Mouse (Mus musculus): ENCODE measurements at regions not wholly inside any gene's neighbourhood (a gene's known extent, or its start where the extent isn't known, plus 50 kb on each side); places are given as distances from the start of the nearest gene placed in this dataset.
A peak's percentile ranks its signal among the peaks of the same experiment; 100 is the strongest.

DNA sequence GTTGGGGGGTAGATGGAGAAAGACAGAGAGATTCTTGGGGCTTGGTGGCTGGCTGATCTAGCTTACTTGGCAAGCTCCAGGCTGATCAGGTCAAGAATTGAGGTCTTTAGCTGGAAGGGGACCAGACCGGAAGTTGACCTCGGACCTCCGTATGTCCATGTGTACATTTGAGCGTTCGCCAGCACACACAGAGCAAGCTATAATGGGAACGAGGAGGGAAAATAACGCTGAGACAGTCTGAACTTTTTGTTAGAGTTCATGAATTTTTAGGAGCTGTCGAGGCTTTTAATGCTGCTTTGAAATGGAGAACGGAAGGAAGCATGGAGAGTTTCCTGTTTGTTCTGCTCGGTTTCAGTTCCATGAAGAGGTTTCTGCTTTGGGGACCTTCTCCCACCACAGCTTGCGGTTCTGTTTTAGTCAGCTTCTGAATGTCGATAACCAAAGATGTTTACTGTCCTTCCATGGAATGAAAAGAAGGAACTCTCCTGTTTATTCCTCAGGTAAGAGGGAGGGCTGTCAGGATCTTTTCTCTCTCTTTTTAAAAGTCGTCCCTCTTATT lies 226.0 kb upstream of the Pkn2 start:
- DNase-seq: no peak
- intact Hi-C loops (cut with DNase I): no loop called here

DNA sequence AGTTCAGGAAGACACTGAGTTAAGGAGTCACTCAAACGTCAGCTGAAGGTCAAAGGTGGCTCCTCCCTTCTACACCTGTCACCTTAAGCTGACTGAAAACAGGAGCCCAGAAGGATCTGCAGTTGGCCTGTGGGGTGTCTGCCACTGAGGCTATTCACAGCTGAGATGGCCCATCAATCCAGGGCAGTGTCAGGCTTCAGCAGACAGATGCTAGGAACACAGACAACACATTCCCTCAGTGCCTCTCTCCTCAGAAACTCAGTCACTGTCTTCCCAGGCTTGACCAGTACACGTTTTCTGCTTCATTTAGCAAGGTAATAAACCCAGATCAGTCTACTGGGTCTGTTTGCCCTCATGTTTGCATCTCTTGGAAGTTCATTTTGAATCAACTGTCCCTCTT lies 222.9 kb upstream of the Pkn2 start:
- intact Hi-C loops (cut with DNase I): no loop called here
- no peak for DNase-seq

DNA sequence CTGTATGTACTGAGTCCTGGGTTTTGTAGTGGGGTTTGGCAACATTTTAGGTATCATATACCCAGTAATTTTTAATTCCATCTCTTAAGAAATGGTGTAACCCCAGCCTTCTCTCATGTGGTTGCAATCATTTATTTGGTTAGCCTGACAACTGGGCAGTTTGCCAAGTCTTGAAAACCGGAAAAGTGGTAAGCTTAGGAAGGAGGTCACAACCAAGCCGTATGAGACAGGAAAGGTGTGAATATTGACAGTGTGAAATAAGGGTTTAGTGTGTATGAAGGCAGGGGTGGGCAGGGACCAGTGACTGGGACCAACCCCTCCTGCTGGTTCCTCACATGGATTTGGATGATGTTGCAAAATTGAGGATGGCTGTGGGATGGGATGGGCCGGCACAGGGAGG lies 221.5 kb upstream of the Pkn2 start:
- intact Hi-C loops (cut with DNase I): no loop called here
- DNase-seq: peak in 1 of 2 experiments; percentile 30

DNA sequence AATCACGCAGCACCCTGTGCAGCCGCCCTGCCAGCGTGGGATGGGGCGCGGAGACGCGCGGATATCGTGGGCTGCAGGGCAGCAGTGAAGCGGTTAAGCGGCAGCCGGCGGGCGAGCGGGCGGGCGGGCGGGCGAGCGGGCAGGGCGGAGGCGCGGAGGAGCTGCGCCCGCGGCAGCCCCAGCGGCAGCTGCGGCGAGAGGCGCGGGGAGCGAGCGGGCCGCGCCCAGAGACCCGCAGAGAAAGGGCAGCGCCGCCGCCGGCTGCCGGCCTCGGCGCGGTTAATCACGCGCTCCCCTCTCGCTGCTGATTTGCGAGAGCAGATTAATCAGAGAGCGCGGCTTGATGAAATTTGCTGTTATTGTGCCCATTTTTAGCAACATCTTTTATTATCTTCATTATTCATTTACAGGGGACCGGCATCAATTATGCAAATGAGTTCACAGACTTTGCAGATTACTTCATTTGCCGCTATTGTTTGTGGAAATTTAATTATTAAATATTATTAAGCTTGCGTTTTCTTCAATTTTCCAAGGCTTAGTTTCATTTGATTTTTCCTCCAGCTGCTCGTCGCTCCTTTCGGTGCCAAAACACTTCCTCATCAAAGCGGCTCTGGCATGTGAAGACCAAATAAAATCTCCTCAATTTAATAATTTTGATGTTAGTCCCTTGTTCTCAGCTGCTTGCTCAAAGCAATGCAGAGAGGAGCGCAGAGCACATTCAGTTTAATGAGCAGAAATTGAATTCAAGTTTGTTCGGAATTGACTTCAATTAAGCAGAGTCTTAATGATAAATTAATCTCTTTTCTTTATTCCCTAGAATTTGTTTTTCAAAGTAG lies 219.2 kb upstream of the Pkn2 start:
- intact Hi-C loops (cut with DNase I): no loop called here
- DNase-seq: peak; percentile 7 to 17

DNA sequence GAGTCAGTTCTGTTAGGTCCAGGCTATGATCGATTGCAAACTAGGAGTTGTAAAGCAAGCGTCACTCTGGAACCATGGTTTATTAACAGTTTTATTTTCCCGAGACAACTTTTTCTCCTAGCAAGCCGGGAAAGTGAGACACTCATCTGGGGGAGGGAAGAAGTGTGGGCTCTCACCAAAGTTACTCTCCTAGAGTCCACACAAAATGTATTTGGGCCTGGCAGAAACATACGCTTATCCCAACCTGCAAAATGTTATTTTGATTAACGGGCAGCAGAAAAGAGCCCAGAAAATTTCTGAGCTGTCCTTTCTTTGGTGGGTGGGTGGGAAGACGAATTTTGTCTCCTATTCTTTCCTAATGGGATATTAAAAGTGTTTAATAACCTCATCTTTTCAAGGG lies 218.4 kb upstream of the Pkn2 start:
- no peak for DNase-seq
- intact Hi-C loops (cut with DNase I): no loop called here

DNA sequence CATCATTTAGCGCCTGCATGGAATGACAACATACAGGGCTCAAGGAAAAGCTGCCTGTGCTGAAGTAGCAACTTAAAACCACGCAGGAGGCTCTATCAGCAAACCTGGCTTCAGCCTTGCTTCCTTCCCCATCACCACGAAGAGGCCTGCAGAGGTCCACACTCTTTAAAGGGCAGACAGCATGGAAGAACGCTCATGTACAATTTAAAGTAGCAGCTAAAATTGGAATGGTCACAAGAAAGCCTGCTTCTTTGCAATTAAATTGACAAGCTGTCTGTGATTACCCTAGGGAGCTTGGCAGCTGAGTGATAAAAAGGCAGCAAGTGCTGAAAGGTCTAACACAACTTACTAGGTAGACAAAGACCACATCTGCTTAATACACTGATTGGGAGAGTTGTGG lies 210.4 kb upstream of the Pkn2 start:
- intact Hi-C loops (cut with DNase I): no loop called here
- no peak for DNase-seq

DNA sequence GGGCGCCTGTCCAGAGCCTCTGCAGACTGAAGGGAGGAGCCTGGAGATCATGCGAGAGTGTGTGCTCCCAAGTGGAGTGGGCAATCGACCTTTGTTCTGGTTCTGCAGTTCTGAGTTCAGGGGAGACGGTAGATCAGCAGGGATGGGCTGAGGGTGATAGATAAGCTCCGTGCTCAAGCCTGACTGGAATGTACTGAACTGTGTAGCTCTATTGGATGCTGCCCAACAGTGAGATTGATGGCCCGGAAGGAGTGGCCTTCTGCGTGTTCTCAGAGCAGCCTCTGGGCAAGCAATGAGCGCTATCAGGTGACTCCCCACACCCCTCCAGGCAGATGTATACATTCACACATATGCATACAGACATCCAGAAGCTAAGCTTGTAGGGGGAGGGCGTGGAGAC lies 209.1 kb upstream of the Pkn2 start:
- DNase-seq: peak; percentile 3 to 24
- intact Hi-C loops (cut with DNase I): no loop called here

DNA sequence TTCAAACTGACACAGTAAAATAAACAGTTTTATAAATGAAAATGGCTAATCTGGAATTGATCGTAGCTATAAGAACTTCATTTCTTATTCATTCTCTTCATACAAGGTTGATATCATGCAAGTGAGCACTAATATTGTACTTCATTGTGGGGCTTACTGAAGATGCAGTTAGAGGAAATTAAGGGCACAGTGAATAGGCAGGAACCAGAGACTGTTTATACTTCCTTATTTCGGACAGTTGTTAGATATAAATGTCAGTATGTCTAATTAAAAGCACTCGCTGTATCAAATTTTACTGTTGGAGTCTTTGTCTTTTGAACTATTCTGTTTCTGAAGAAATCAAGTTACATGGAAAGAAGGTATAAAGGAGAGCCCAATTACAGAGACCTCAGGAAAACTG lies 208.5 kb upstream of the Pkn2 start:
- intact Hi-C loops (cut with DNase I): no loop called here
- DNase-seq: no peak

DNA sequence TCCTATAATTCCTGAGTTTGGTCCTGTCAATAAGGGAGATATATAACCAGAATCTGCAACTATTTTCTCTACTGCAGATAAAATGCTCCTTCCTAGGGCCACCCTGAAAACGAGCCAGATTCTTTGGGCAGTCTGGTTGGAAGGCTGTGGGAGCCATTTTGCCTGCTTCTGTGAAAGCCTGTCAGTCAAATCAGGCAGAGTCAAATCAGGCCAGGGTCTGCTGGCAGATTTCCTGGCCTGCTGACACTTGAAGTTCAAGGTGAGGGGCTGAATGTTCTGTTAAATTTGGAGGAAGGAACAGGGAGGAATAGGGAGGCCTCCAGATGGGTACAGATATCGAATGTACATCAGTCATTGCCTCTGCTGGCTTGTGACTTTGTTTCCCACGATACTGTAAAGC lies 206.0 kb upstream of the Pkn2 start:
- intact Hi-C loops (cut with DNase I): no loop called here
- no peak for DNase-seq

DNA sequence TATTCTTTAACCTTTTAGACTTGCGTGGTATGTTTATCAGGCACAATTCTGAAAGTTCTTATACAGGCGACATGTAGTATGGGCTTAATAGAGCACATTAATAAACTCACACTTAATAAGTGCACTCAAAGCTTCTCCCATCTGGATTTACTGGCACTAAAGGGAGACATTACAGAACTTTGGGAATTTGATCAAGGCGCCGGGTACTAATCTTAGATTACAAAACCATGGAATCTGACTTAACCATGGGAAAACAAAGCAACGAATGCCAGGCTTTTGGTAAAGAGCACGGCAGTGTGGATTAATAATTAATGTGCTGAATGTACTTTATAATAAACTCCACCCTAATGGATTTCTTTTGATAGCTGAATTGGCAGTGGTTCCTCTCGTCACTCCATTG lies 196.5 kb upstream of the Pkn2 start:
- DNase-seq: no peak
- intact Hi-C loops (cut with DNase I): no loop called here

DNA sequence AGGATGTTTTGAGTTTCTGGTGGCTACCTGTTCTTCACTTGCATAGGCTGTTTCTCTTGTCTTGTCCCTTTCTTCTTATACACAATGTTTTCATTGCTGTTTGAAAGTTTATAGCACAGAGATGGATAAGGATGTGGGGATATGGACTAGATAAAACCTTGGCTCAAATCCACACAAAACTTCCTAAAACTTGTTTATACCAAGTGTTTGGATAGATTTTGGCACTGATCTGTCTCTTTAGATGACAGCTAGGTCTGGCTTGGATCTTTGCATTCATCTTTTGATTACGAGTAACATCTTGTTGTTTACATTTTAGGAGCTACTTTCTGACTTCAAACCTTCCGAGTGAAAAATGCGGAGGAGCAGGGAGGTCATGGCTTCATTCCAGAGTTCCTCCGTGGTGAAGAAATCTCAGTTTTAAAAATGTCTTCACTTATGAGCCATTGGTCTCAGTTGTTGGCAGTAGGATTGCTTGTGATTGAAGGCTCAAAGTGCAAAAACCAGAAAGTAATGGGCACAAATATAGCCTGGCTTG lies 190.1 kb upstream of the Pkn2 start:
- intact Hi-C loops (cut with DNase I): no loop called here
- no peak for DNase-seq

DNA sequence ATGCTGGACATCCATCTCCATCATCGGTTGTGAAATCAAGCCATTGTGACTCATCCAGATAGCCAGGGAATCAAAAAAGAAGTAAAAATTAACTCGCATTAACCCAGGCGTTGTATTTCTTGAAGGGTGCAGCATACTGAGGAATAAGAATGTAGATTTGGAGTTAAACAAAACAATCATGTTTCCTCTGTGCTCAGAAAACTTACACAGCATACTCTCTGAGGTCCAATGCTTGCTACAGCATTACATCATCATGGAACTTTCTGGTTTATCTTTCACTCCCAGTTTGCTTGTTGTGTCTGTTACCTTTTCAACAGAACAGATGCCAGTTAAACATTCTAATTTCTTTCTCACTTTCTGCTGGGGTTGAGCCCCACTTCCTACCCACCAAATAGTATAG lies 173.1 kb upstream of the Pkn2 start:
- intact Hi-C loops (cut with DNase I): no loop called here
- DNase-seq: no peak

DNA sequence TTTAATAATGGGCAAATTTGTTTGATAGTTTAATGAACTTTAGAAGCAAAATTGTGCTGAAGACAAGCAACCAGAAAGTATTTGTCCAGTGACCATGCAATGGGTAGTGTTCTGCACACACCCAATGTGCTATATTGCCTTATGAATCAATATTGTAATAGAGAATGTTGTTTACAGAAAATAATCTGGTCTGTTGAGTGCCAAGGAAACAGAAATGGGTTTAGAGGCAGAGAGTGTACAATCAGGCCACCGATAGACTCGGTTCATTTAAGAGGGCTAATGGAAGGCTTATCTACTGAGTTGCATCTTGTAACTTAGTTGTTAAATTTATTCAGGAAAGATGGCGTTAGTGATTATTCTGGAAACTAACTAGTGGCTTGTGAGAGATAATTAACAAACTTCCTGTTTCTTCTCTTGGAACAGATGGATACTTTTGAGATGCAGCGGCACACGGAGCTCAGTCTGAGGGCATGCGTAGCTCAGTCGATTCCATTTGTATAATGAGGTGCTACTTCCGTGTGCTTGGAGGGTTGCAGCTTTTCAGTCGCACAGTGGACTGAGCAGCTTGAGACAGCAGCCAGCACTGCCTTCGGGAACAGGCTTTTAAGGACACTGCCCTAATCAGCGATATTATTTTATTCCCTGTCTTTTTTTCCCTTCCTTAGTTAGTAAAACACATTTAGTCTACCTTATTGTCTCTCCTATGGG lies 171.6 kb upstream of the Pkn2 start:
- intact Hi-C loops (cut with DNase I): no loop called here
- no peak for DNase-seq

DNA sequence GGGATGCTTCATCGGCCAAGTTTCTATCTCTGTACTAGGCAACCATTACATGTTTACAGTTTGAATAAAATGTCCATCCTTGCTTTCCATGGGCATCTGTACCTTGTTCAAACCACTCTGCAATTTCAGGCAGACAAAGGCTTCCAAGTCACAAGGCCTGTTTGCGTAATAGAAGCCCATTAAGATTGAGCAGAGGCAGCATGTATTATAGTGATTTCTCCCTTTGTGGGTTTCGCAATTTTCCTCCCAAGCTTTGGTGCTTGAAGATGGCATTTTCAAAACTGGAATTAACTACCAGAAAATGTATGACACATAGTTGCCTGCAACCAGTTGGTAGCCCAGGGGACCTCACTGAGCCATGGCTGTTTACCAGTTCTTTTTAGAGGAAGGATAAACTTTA lies 158.9 kb upstream of the Pkn2 start:
- intact Hi-C loops (cut with DNase I): no loop called here
- DNase-seq: no peak

DNA sequence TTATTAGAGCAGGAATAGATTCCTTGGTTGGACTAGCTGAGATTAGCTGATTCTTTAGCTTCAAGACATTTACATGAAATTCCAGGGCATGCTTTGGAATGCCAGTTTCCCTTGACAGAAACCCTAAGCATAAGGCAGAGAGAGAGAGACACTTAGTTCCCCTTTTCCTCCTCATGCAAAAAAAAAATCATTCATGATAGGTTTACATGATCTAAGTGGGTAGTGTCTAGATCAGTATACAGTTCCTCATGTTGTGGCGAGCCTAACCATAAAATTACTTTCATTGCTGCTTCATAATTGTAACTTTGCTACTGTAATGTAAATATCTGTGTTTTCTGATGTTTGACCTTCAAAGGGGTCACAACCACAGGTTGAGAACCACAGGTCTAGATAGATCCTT lies 154.3 kb upstream of the Pkn2 start:
- intact Hi-C loops (cut with DNase I): no loop called here
- DNase-seq: no peak

DNA sequence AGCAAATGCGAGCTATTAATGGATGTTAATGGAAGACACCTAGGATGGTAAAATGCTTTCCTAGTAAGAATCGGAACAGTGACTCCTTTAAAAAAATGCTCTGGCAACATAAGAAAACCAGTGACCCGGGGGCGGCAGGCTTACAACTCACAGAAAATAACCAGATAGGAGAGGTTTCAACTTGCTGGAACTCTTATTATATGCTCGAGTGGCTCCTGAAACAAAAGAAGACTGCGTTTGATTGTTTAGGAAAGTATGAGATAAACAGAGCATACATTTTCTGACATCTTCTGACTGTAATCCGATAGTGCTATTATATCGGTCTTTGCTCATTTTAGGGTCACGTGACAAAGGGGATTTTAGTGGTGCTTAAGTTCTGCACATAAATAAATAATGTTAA lies 152.8 kb upstream of the Pkn2 start:
- DNase-seq: no peak
- intact Hi-C loops (cut with DNase I): no loop called here

DNA sequence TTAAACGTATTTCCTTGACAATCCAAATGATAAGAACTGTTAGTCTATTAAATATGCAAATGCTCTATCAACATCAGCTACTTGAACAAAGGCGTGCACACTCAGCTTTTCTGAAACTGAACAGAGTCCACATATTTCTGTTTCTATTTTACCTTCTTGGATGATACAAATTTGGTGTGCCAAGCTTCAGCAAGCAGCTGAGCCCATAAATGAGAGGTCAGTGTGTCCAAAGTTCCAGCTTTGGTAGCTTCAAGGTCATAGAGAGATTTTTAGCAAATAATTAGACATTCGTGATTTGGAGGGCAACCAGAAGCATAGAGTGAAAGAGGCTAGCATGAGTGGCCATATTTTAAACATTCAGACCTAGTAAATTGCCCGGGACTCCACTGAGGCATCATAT lies 140.7 kb upstream of the Pkn2 start:
- no peak for DNase-seq
- intact Hi-C loops (cut with DNase I): no loop called here

DNA sequence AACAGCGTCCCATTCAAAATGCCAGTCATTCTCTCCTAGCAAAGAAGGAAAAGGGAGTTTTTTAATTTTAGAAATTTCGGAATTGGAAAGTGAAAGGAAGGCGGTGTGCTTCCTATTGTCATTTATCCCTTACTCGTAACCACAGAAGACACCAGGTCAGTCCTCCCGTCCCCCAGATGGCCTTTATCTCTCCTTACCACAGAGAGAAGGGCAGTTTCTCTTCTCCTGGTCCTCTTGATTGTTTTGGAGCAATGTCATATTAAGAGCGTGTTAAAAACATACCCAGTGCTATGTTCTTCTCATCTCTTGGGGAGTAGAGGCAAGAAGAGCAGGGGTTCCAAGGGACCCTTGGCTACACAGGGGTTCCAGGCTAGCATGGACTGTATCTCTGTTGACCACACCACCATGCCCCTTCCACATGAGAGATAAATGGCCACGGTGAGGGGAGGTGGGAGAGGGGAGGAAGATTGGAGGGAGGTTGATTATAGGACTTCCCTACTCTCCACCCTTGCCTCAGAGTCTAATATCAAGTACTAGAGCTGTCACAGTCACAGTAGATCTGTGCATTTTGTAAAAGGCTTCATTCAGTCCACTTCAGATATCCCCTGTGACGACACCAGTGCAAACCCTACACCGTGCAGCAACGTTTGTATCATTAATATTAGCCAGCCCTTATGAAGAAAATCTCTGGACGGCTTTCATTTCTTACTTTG lies 139.5 kb upstream of the Pkn2 start:
- no peak for DNase-seq
- intact Hi-C loops (cut with DNase I): no loop called here

DNA sequence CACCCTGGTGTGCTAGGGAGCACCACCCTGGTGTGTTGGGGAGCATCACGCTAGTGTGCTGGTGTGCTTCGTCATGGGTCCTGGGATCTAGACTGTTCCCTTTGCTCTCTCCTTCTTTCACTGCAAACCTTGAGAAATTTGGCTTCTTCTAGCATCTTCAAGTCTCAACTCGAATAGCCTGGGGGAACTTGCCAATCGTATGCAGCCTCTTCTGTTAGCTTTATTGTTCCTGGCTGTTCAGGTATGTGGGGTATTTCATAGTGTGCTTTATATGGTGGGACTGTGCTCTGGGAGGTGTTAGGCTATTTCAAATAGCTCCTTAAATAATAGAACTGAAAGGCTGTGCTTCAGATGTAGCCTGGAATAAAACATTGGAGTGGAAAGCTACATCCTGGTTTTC lies 135.7 kb upstream of the Pkn2 start:
- no peak for DNase-seq
- intact Hi-C loops (cut with DNase I): no loop called here

DNA sequence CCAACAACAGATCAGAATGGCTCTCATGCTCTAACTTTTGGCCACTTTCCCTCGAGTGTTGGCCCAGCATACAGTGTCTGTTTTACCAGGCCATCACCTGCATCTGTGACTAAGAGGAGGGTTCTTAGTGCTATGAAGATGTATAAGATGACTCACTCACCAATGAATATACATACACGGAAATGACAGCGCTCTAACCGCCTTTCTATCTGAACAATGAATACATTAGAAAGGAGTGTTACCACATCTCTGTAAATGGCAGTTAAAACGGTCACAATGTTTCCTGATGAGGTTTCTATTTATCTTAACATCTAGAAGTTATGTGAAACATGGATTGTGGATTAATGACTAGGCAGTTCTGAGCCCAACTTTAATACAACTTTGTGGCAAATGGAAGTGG lies 135.0 kb upstream of the Pkn2 start:
- DNase-seq: no peak
- intact Hi-C loops (cut with DNase I): no loop called here

DNA sequence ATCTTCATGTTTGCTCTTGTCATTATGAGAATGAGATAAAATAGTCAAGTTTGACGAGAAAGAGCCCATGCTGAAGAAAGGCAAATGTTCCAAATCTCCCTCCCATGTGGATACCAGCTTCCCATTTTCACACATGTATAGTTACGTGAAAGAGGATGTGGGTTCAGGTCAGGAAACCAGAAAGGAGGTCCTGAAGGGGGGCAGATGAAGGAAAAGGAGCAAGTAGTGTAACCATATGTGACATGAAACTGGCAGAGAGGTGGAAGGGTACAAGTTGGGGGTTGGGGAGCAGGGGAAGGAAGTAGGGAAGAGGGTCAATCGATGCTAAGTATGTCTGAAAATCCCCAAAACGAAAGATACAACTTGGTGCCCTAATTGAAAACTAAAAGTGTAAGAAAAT lies 132.6 kb upstream of the Pkn2 start:
- no peak for DNase-seq
- intact Hi-C loops (cut with DNase I): no loop called here
